Mouse (Mus musculus) MN1 (cell line): Measurements from ENCODE around the gene Kcnk15.
A peak's percentile ranks its signal among the peaks of the same experiment; 100 is the strongest.

Experiments
- DNase-seq: peaks from one replicate; pipeline ENCODE4 v3.0.0-alpha.2; 2016; ENCODE audit warnings: low spot score

Kcnk15 gene

DNA sequence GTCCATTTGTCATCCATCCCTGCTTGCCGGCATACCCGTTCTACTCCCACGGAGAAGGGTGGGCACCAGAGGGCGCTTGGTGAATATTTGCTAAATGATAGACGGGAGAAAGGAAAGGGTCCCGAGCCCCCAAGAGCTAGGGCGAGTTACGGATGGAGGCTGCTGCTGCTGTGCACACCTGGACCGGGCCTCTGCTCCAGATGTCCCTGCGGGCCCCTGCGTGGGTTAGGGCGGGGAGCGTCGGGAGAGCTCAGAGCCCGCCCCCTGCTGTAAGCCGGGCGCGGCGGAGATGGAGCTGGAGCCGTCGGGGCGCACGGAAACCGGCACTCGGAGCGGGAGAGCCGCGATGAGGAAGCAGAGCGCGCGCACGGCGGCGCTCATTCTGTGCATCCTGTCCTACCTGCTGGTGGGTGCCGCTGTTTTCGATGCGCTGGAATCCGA is at the start of gene Kcnk15:
Gene Kcnk15 (plus strand): TSS at position 191 of the 441 bp plus-strand sequence.
- DNase-seq, result no peak

GRCm38 (mm10) chr2:163803838-163804237 is 49.6 kb upstream of the Kcnk15 start:
- DNase-seq, result no peak

GRCm38 (mm10) chr2:163809166-163809565 is 44.3 kb upstream of the Kcnk15 start:
- DNase-seq, result no peak

DNA sequence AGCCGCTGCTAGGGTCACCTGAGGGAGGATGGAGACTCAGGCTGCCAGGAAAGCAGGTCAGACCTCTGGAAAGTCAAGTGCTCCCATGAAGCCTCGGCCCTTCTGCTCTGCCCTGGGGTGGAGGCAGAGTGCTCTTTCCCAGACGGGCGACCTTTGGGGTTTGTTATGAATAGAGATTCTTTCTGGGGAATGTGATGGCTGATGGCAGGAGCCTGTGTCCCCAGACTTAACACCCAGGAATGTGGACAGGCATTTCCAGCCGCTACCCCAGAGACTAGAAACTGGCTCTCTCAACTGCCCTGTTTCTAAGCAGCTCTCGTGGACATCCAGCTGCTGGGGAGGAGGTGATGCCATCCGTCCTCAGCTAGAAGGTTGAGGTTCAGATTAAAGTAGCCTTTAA is 43.7 kb upstream of the Kcnk15 start:
- DNase-seq, result no peak

DNA sequence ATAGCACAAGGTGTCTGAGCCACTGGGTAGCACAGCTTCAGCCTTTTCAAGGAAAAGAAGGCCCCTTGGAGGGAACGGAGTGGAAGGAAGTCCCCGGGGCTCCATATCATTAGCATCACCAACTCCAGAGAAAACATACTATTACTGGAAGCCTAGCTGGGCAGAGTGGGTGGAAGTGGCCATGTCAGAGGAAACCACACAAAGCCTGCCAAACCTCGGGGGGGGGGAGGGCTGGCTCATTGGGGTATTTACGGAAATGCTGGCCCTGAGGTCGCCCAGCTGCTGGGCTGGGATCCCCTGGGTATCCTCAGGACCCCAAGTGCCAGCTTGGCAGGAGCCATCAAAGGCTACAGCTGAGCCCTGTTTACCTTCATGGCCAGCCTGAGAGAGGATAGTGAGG is 40.4 kb upstream of the Kcnk15 start:
- no peak for DNase-seq

GRCm38 (mm10) chr2:163814739-163815465 is 38.5 kb upstream of the Kcnk15 start:
- DNase-seq, result peak; percentile 39

DNA sequence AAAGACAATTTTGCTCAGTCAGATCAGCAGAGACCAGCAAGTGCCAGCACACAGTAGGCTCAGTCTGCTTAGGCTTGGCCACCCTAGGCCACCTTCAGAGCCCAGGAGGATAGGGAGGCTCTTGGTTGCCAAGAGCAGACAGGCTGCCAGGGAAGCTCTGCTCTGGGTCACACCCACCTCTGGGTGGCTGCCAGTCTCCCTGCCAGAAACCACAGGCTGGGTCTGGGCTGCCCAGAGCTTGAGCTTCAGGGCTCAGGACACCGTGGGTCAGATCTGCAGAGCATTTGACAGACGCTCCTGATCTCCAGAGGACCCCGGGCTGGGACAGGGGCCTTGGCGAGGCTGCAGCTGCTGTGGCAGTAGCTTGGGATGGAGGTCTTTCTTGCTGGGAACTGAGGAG is 32.8 kb upstream of the Kcnk15 start, which contains the start of gene Ccn5:
Gene Ccn5 (plus strand): TSS at position 255 of the 400 bp plus-strand sequence.
- DNase-seq, result peak; percentile 82

- DNase-seq, result peak; percentile 80
These were observed 30.2 kb upstream of the Kcnk15 start for GRCm38 (mm10) chr2:163823248-163823647.

DNA sequence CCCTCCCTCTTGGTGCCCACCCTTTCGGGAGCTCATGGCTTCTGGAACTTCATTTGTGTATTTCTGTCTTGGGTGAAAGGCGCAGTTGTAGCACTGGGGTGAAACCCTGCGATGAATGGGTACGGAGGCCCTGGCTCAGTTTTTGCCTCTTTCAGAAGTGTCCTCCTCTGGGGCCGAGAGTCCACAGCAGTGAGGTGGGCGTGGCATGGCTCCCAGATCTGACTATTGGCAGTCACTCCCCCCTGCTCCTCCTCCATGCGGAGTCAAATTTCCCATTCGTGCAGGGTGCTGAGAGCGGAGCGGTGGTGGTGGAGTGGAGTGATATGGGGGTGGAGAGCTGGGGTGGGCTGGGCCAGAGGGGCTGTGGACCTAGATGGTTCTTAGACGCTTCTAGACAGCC is 29.7 kb upstream of the Kcnk15 start:
- DNase-seq, result peak; percentile 78

- no peak for DNase-seq
These were observed 27.6 kb upstream of the Kcnk15 start for GRCm38 (mm10) chr2:163825861-163826260.

DNA sequence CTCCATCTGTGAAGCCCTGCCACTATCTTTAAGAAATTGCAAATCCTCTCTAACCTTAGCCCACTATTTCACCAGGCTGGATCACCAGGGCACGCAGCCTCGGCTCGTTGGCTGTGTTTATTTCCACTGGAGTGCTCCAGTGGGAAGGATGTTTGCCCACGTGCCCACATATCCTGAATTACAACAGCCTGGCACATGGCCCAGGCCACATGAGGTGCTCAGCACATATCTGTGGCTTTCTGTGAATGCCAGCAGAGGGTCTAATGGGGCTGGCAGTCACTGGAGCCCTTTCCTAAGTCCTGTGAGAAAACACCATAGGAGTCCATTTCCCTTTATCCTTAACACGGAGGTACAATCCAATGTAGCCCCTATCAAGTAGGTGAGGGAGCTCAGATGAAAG is 27.0 kb upstream of the Kcnk15 start:
- DNase-seq, result no peak

DNA sequence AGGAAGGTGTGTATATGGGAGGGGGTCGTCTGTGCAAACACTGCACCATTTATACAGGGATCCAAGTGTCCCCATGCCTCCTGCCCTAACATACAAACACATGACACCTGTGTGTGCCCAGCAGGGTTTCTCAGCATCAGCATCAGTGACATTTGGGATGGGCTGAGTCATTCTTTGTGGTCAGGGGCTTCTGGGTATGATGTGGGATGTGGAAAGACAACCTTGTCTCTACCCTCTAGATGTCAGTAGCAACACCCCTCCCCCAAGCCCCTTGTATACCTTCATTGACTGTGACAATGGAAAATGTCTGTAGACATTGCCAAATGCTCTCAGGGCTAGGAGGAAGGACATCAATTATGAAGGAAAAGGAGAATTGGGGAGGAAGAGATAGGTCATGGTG is 22.3 kb upstream of the Kcnk15 start:
- no peak for DNase-seq

DNA sequence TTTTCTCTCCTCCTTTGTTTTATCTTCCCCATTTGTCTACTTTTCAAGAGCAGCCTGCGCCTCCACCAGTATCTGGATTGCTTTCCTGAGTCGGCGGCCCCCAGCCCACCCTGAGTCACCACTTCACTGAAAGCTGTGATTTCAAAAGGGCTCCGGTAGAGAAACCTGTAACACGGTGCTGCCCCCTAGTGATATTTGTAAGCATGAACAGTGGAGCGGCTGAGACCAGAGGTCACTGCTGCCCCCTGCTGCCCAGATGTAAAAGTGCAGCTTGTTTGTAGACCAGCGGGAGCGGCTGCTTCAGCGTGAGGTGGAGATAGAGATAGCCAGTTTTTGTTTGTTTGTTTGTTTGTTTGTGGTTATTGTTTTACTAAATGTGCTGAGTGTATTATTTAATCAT is 15.4 kb upstream of the Kcnk15 start:
- peak; percentile 89 for DNase-seq

- DNase-seq, result peak; percentile 71
These were observed 13.9 kb upstream of the Kcnk15 start for GRCm38 (mm10) chr2:163839519-163839918.

GRCm38 (mm10) chr2:163842043-163842442 is 11.4 kb upstream of the Kcnk15 start:
- DNase-seq, result peak; percentile 30

DNA sequence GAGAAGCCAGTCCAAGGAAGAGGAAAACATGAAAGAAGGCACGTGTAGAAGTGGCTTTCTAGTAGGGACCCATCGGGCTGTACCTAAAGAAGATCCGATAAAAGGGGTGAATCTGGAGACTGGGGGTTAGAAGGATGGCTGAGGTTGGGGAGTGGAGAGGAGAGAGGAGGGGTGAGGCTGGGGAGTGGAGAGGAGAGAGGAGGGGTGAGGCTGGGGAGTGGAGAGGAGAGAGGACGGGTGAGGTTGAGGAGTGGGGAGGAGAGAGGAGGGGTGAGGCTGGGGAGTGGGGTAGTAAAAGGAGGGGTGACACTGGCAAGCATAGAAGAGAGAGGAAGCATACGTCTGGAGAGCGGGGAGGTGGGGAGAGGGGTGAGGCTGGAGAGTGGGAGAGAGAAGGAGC is 3.8 kb downstream of the Kcnk15 start:
- no peak for DNase-seq

- DNase-seq, result no peak
These were observed 5.0 kb downstream of the Kcnk15 start for GRCm38 (mm10) chr2:163858254-163858947.

DNA sequence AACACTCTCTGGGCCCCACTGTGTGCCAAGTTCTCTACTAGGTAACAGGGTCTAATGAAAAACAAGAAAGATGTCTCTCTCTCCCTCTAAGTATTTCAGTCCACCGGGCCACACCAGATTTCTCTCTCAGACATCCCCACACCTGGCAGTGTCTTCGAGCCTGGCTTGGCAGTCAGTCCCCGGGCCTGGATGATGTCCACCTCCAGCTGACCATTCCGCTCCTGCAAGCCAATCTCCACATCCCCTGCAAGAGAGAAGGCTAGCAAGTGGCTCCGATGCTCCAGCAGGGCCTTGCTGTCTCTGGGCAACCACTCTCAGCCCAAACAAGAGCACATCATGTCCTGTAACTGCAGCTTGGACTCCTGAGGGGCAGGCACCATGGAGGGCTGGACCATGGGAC is 11.9 kb downstream of the Kcnk15 start:
- DNase-seq, result no peak

GRCm38 (mm10) chr2:163866061-163866460 is 12.6 kb downstream of the Kcnk15 start:
- no peak for DNase-seq

DNA sequence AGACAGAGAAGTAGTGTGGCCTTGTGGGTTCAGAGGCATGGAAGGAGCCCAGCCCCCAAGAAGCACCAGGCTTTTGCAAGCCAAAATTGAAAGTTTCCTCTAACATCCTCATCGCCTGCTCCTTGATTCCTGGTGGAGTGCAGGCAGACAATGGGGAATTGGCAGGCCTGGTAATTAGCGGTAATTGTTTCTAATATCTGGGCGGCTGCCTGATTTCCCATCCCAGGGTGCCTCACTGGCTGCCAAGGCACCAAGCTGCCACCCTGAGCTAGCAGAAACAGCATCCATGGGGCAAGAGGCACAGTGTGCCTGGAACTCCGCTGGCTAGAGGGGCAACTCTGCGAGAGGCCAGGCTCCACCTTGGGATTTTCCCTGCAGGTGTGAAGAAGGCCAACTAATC is 16.3 kb downstream of the Kcnk15 start:
- DNase-seq, result peak; percentile 80

- no peak for DNase-seq
These were observed 17.8 kb downstream of the Kcnk15 start for GRCm38 (mm10) chr2:163871266-163871665.

DNA sequence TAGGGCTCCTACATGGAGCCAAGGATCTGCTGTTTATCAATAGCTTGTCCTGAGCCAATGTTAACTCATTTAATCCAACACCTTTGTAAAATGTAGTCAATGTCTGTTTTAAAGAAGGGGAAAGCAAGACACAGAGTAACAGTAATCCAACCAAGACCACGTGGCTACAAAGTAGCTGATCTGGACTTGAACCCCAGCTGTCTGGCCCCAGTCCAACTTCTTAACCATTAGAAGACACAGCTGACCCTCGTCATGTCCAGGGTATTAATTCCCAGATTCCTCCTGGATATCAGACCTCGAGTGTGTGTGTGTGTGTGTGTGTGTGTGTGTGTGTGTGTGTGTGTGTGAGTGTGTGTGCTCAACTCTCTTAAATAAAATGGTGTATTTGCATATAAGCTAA is 18.5 kb downstream of the Kcnk15 start:
- no peak for DNase-seq

- DNase-seq, result no peak
These were observed 21.4 kb downstream of the Kcnk15 start for GRCm38 (mm10) chr2:163874877-163875276.

- peak; percentile 88 for DNase-seq
These were observed 22.0 kb downstream of the Kcnk15 start for GRCm38 (mm10) chr2:163875484-163875883.
